Mouse (Mus musculus) E14TG2a.4 (cell line): ENCODE data around the gene Ust.

Source experiments
- H3K27me3 ChIP-seq: 2 replicates; pipeline ENCODE4 v1.6.1; 2014; ENCODE audit warnings: low read length, control low read depth; ENCODE audit not compliant: insufficient read depth
- H3K36me3 ChIP-seq: 2 replicates; pipeline ENCODE4 v1.6.1; 2014; ENCODE audit warnings: low read length, control low read depth; ENCODE audit not compliant: insufficient read depth
- H3K4me1 ChIP-seq: replicated peaks from 2 replicates; pipeline ENCODE4 v1.6.1; 2014; ENCODE audit warnings: low read depth, low read length, control low read depth
- H3K4me3 ChIP-seq: replicated peaks from 2 replicates; pipeline ENCODE4 v1.5.1; 2014; ENCODE audit warnings: mild to moderate bottlenecking, low read length
- H3K9me3 ChIP-seq: 2 replicates; pipeline ENCODE4 v1.6.1; 2014; ENCODE audit warnings: low read length, control low read depth
- CTCF ChIP-seq: conservative IDR thresholded peaks from 2 replicates; pipeline ENCODE4 v1.5.1; 2014; ENCODE audit warnings: low read length
- NANOG ChIP-seq: IDR thresholded peaks from 2 replicates; pipeline ENCODE4 v1.6.1; 2014; ENCODE audit warnings: borderline replicate concordance, low read length, mixed read lengths
- POU5F1 ChIP-seq: IDR thresholded peaks from 2 replicates; pipeline ENCODE4 v1.6.1; 2014; ENCODE audit warnings: low read length, borderline replicate concordance

Gene Ust

DNA sequence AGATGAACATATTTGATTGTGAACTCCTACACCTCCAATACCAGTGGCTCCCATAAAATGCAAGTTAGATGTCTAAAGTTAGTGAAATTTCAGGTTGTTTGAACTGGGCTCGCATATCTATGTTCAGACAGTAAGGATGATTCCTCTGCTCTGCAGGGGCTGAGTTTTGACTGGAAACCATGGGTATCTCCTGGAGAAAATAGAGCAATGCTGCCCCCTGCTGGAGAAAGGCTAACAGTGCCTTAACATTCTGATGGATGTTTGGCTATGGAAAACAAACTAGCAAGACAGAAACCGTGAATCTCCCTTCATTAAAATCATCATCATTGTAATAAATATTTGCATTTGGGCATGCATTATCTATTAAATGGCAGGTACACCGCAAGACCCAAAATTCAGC, 278.4 kb downstream of the Ust start:
- Histone ChIP-seq H3K4me3 (no peak overlapping the region), H3K9me3 (peaks cover 8% of the 10 kb centered on the region), H3K4me1 (no peaks in the 10 kb centered on the region), H3K27me3 (no peaks in the 10 kb centered on the region), H3K36me3 (no peaks in the 10 kb centered on the region)
- TF ChIP-seq CTCF (peak; percentile 74), NANOG (no peak)

DNA sequence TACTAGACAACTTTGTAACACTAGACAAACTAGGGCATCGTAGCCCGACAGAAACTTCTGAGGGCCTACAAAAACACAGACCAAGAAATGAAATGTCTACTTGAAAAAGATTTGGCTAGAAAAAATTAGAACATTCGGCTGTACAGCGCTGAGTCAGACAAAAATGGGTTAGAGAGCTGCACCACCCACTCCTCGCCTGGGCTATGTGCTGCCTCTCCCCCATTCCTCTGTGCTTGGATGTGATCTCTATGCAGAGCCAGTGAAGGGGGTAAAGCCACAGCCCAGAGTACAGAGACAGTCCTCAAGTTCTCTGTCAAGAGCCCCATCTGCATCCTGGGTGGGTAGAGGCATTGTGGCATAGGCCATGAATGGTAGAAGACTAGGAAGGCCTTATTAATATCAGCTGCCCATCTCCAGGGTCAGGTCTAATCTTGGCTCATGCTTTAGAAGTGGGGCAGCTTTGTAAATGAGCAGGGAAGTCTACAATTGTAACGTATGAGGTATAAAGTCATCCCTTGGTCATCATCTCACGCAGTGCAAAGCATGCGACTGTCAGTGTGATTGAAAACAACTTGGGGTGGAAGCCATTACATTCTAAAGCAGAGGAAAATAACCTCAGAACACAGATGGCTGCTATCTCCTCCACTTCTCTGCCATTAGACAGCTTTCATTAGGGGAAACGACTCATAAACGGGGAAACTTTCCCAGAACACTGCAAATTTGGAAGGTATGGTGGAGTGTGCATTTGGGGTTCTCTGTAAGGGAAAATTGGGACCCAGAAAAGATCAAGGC, 281.6 kb downstream of the Ust start:
- peaks cover 12% of the 10 kb centered on the region for H3K9me3 ChIP-seq
- no peaks in the 10 kb centered on the region for H3K4me1 ChIP-seq
- no peak overlapping the region for H3K4me3 ChIP-seq
- TF ChIP-seq POU5F1, result no peak
- no peak for TF ChIP-seq CTCF
- no peaks in the 10 kb centered on the region for H3K36me3 ChIP-seq
- no peaks in the 10 kb centered on the region for H3K27me3 ChIP-seq

DNA sequence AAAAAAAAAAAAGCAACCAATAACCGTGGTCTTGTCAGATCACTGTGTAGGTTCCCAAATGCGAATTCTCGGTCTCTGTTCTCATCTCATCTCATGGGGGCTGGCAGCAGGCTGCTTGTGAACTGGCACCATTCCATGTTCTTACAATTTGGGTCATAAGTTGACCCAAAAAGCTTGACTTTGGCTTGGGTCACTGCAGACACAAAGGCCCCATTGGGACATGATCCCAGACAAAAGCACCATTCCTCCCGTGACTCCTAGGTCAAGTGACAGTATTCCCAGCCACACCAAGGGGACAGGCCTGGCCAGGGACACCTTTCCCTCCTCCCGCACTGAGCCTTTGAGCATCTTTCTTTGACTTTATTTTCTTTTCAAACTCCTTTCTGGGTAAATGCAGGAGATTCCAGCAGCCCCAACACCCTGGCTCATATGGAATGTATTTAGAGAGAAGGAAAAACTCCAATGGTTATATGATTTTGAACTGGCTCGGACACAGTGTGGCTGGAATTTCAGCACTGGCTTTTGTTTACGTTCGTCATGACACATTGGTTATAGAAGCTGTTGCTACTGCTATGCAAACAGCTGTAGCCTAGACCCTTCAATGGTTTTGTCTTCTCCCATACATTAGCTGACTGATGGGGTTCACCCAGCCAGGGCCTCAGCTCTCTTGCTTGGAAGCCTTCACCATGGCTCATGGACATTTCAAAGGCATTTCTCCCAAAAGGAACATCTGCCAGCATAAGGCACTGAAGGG, 285.3 kb downstream of the Ust start:
- Histone ChIP-seq H3K27me3 (no peaks in the 10 kb centered on the region), H3K4me3 (no peak overlapping the region), H3K4me1 (no peaks in the 10 kb centered on the region), H3K9me3 (peaks cover 12% of the 10 kb centered on the region), H3K36me3 (no peaks in the 10 kb centered on the region)
- no peak for TF ChIP-seq POU5F1
- no peak for TF ChIP-seq CTCF
- TF ChIP-seq NANOG, result no peak

DNA sequence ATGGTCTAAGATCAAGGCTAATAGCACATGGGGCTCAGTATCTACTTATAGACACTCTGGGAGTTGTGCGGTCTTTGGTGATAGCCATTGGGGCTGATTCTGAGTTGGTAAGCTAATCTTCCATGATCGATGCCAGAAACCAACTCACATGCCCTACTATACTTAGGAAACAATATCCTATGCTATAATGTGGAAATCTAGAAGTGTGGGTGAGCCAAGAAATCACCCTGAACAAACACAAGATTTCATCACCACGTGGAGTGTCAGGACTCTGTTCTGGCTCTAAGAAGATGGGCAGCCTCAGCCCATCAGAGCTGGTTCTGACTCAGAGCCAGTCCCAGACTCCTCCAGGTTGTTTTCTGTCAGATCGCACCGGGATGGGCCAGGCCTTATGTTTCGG, 286.1 kb downstream of the Ust start:
- peaks cover 12% of the 10 kb centered on the region for H3K9me3 ChIP-seq
- no peaks in the 10 kb centered on the region for H3K4me1 ChIP-seq
- H3K36me3 ChIP-seq, result no peaks in the 10 kb centered on the region
- TF ChIP-seq CTCF (no peak), POU5F1 (no peak), NANOG (no peak)
- H3K4me3 ChIP-seq, result no peak overlapping the region
- no peaks in the 10 kb centered on the region for H3K27me3 ChIP-seq

DNA sequence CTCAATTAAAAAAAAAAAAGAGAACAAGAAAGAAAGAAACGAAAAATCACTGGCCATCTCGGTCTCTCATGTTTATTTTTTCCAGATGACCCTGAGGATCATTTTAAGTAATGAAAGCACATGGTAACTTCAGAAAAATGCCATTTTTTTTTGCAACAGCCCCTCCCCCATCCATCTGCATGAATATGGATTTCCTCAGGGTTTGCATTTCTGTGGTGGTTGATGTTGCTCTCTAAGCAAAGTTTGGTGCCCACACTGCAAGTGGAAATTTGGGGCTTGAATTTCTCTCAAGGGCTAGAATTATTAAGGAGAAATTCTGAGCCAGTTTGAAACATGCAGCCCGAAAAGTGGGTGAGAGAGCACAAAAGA, 290.3 kb downstream of the Ust start:
- no peak overlapping the region for H3K4me3 ChIP-seq
- TF ChIP-seq NANOG (no peak), POU5F1 (no peak), CTCF (no peak)
- no peaks in the 10 kb centered on the region for H3K9me3 ChIP-seq
- H3K27me3 ChIP-seq, result no peaks in the 10 kb centered on the region
- H3K4me1 ChIP-seq, result no peaks in the 10 kb centered on the region
- H3K36me3 ChIP-seq, result no peaks in the 10 kb centered on the region

DNA sequence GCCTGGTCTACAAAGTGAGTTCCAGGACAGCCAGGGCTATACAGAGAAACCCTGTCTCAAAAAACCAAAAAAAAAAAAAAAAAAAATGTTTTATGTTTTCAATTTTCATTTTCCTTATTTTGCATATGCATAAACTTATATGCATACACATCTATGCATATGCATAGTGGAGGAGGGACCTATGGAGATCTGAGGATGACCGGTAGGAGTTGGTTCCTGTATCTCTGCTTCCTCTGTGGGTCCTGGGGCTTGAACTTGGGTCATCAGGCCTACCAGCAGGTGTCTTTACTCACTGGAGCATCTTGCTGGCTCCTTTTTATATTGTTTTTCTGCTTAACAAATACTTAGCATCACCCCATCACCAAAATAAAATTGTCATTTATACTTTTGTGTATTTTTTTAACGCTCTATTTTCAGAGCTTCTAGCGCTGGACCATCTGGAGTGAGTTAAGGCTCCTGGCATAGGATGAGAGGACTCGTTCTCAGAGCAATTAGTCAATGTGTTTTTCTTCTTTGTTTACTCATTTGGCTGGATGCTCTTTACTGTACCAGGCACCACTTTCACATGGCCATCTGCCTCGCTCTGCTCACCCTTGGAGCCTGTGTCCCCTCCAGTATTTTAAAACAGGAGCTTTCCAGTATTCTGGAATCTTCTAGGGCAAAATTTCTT, 290.8 kb downstream of the Ust start:
- Histone ChIP-seq H3K4me3 (no peak overlapping the region), H3K36me3 (no peaks in the 10 kb centered on the region), H3K9me3 (no peaks in the 10 kb centered on the region), H3K4me1 (no peaks in the 10 kb centered on the region), H3K27me3 (no peaks in the 10 kb centered on the region)
- TF ChIP-seq NANOG, result no peak
- no peak for TF ChIP-seq CTCF
- TF ChIP-seq POU5F1, result no peak

DNA sequence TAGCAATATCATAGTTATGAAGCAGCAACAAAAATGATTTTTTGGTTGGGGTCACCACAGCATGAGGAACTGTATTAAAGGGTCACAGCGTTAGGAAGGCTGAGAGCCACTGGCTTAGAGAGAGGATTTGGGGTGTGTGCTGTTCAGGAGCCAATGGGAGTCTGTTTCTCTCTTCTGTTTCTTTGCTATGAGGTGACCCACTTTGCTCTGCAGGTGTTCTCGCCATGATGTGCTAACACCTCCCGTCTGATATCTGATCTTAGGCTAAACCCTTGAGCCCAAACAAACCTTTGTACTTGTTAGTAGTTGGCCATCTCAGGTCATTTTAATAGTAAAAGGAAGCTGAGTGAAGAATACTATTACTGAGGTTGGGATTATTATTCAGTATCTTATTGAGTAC, 292.0 kb downstream of the Ust start:
- Histone ChIP-seq H3K4me1 (no peaks in the 10 kb centered on the region), H3K36me3 (no peaks in the 10 kb centered on the region), H3K4me3 (no peak overlapping the region), H3K9me3 (no peaks in the 10 kb centered on the region), H3K27me3 (no peaks in the 10 kb centered on the region)
- no peak for TF ChIP-seq POU5F1
- no peak for TF ChIP-seq NANOG
- no peak for TF ChIP-seq CTCF

DNA sequence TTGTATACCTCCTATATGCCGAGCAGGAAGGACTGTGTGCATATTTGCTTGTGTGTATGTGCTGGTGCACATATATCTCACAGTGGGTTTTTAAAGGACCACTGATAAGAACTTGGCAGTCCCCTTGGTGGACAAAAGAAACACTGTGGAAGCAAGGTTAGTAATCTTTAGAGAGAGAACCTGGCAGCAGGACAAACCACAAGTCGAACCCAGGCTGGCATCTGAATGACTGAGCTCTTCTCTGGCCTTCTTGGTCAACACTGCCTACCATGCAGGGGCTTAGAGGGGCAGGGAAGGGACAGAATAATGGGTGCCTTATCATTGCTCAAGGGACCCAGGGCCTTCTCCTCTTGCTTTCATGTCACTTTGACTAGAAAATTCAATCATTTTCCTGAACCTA, 294.0 kb downstream of the Ust start:
- no peaks in the 10 kb centered on the region for H3K36me3 ChIP-seq
- no peak overlapping the region for H3K4me3 ChIP-seq
- no peaks in the 10 kb centered on the region for H3K4me1 ChIP-seq
- H3K9me3 ChIP-seq, result no peaks in the 10 kb centered on the region
- TF ChIP-seq CTCF (no peak), POU5F1 (no peak), NANOG (no peak)
- no peaks in the 10 kb centered on the region for H3K27me3 ChIP-seq
